Comparison of ENCODE assay signal across 8 mouse cellular contexts in the genomic region with DNA sequence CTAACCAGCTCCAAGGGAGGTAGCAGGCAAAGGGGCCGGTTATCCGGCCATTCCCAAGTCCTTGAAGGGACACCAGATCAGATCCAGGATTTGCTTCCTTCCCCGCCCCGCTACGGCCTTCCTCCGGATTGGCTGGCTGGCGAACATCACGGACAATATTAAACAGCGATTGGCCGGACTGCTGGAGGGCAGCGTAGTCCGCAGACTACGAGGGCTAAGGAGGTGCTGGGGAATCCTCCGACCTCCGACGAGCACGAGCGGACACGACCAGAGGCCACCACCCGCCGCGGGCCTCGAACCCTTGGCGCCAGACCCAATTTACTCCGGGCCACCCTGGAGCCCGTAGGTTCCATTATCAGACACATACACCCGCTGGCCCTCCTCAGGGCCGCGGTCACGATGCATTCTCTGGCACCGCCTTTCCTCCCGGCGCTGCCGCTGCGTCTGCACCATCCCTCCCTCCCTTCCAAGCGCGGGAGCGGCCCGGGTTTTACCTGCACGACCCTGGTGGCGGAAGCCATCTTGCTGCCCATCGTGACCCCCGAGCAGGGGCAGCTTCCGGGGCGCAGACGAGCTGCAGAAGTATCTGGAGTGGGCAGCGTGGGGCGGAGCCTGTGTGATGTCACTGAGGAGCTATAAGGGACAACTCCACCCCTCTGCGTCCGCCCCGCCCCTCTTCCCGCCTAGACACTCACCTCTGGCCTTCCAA. TPM values are rescaled to one million over a fixed set of nuclear protein-coding genes. Genes with fewer than 3 reads are reported as not detected.
A peak's percentile ranks its signal among the peaks of the same experiment; 100 is the strongest.
DNase-seq lines count a peak whose midpoint lies in the region; ATAC-seq lines count a peak whose summit lies in the region.

A gene (minus strand): TSS at position 624 of the 709 bp plus-strand sequence.

- peak within 1 kb of the TSS; percentile 93 for H3K4me3 ChIP-seq in megakaryocyte, embryonic 14.5 days (replicated peaks)

- no peaks in the 10 kb centered on the region for H3K27me3 ChIP-seq in megakaryocyte, embryonic 14.5 days (replicated peaks)

- peaks cover 21% of the 10 kb centered on the region for H3K36me3 ChIP-seq in megakaryocyte, embryonic 14.5 days (replicated peaks; ENCODE audit: low read length)

- no peaks in the 10 kb centered on the region for H3K9me3 ChIP-seq in megakaryocyte, embryonic 14.5 days

- peak; percentile 90 for ATAC-seq in common myeloid progenitor, adult 5-6 weeks (replicated peaks; ENCODE audit: low read depth, poor library complexity, severe bottlenecking)

- DNase-seq in ZHBTc4 (ENCODE audit: low read depth, low spot score), result peak; percentile 96
- DNase-seq in gastrocnemius, adult 8-10 months (ENCODE audit: low spot score in 2 of 2), result peak; percentile 91 to 93
- DNase-seq in hindlimb bud, embryonic 11.5 days (ENCODE audit: extremely low spot score, low read depth, low spot score), result peak; percentile 73
- DNase-seq in left cerebral cortex, adult 8-10 months (ENCODE audit: low spot score in 2 of 2), result peak; percentile 83 to 95
- peak; percentile 94 to 95 for DNase-seq in right cerebral cortex, postnatal 10 days (ENCODE audit: low spot score in 2 of 2)
- DNase-seq in urinary bladder, postnatal 25 days (ENCODE audit: low spot score), result peak; percentile 89

- H3K4me1 ChIP-seq in megakaryocyte, embryonic 14.5 days, result peaks cover 36% of the 10 kb centered on the region

RNA-seq across cellular contexts. Expression of the gene that starts here (rescaled TPM):
- 59.3 and 61.7 TPM in 2 replicates for total RNA-seq in common myeloid progenitor, adult 5-6 weeks (2017)
- total RNA-seq in gastrocnemius, adult 8-10 months (2022), result 100 to 1,000 TPM; 111 to 125 (median 118) TPM
- 10 to 100 TPM; 46.2 to 56.1 (median 54.7) TPM for total RNA-seq in left cerebral cortex, adult 8-10 months (2022)
- polyA plus RNA-seq in megakaryocyte, embryonic 14.5 days (2012; ENCODE audit: insufficient read depth, low replicate concordance), result 44.4 and 117 TPM in 2 replicates

Comparison
In these comparisons a context has a peak if more than half of its experiments do, and no peak if none do; other contexts are left out.
1. Peak in every context shown above with its lines: DNase-seq, ATAC-seq and H3K4me3 ChIP-seq.